Mouse (Mus musculus): ENCODE measurements around the gene Gnb2. TPM values are rescaled to one million over a fixed set of nuclear protein-coding genes. Genes with fewer than 3 reads are reported as not detected.

The Gnb2 gene
- total and polyA plus RNA-seq, 3 experiments = 553 to 1,712 (median 611) TPM

GRCm38 (mm10) chr5:137519691-137520550 is 13.4 kb downstream of the Gnb2 start:
- DNase-seq = no peak

- peak; percentile 53 for DNase-seq
Observed at GRCm38 (mm10) chr5:137518436-137518835, 14.9 kb downstream of the Gnb2 start, which contains the start of gene Gigyf1. Gene Gigyf1 (plus strand): TSS chr5:137518548.

- DNase-seq = no peak
Observed at GRCm38 (mm10) chr5:137514811-137515210, 18.5 kb downstream of the Gnb2 start.

GRCm38 (mm10) chr5:137513951-137514721 is 19.2 kb downstream of the Gnb2 start:
- no peak for DNase-seq

GRCm38 (mm10) chr5:137512847-137513794 is 20.2 kb downstream of the Gnb2 start:
- DNase-seq = no peak

- DNase-seq = no peak
Observed at GRCm38 (mm10) chr5:137511706-137512105, 21.6 kb downstream of the Gnb2 start.

- no peak for DNase-seq
Observed at GRCm38 (mm10) chr5:137510573-137511390, 22.5 kb downstream of the Gnb2 start.

- DNase-seq = peak; percentile 91
Observed at GRCm38 (mm10) chr5:137510014-137510501, 23.3 kb downstream of the Gnb2 start.

- peak; percentile 51 for DNase-seq
Observed at GRCm38 (mm10) chr5:137504041-137504440, 29.3 kb downstream of the Gnb2 start.

- no peak for DNase-seq
Observed at GRCm38 (mm10) chr5:137502667-137503110, 30.6 kb downstream of the Gnb2 start.

GRCm38 (mm10) chr5:137501709-137502666 is 31.3 kb downstream of the Gnb2 start, which contains the start of gene Pop7:
Gene Pop7 (minus strand): TSS chr5:137502518.
- peak; percentile 100 for DNase-seq

- DNase-seq = no peak
Observed at GRCm38 (mm10) chr5:137500186-137500585, 33.1 kb downstream of the Gnb2 start.

- no peak for DNase-seq
Observed at GRCm38 (mm10) chr5:137493831-137494230, 39.5 kb downstream of the Gnb2 start.

GRCm38 (mm10) chr5:137491559-137491958 is 41.8 kb downstream of the Gnb2 start:
- DNase-seq = no peak

GRCm38 (mm10) chr5:137487616-137488015 is 45.7 kb downstream of the Gnb2 start:
- DNase-seq = no peak

- DNase-seq = no peak
Observed at GRCm38 (mm10) chr5:137485851-137486155, 47.5 kb downstream of the Gnb2 start.

GRCm38 (mm10) chr5:137485071-137485850 is 48.0 kb downstream of the Gnb2 start:
- DNase-seq = no peak

GRCm38 (mm10) chr5:137481897-137482296 is 51.4 kb downstream of the Gnb2 start:
- DNase-seq = peak; percentile 61

GRCm38 (mm10) chr5:137481138-137481537 is 52.2 kb downstream of the Gnb2 start:
- peak; percentile 76 for DNase-seq
